Mouse (Mus musculus): ENCODE measurements at regions not wholly inside any gene's neighbourhood (a gene's known extent, or its start where the extent isn't known, plus 50 kb on each side); places are given as distances from the start of the nearest gene placed in this dataset.
A peak's percentile ranks its signal among the peaks of the same experiment; 100 is the strongest.

GRCm38 (mm10) chr6:49990522-49990858 lies 119.6 kb upstream of the Mpp6 start:
- no peak for DNase-seq (ENCODE audit: low spot score in 2 of 2)

- DNase-seq (ENCODE audit: low spot score in 2 of 2), result no peak
Observed at GRCm38 (mm10) chr6:49999365-49999764, 110.7 kb upstream of the Mpp6 start.

DNA sequence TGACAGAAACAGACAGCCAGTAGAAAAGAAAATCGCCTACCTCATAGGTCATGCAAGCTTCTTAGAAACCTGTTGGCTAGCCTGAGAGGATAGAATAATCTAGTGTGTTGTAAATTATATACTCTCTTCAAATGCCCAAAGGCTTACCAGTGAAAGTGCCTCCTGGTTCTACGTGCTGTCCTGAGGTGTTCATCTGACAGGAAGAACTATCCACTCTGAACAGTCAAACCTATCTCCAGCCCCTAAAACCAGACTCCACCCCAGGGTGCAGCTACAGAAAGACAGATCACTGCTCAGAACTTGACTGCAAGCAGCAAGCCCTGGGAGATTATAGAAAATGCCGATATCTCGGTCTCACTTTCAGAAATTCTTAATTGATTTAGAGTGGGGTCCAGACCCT lies 102.0 kb upstream of the Mpp6 start:
- DNase-seq (ENCODE audit: low spot score in 2 of 2), result no peak

DNA sequence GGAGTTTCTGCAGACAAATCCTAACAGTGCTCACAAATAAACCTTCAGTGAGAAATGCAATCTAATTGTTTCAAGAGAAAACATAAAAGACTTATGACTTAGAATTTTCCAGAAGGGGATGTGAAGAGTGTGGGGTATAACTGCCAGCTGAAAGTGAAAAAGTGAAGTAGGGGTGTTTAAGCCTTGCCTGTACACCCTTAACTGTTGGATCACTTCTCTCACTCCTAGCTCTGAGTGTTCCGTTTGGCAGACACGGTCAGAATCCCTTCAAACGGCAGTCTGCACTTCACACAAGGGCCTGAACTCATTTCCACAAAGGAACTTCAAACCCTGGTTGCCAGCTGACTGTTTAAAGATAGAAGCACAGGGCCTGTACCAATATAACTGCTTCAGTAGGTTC lies 101.2 kb upstream of the Mpp6 start:
- DNase-seq (ENCODE audit: low spot score in 2 of 2), result no peak

DNA sequence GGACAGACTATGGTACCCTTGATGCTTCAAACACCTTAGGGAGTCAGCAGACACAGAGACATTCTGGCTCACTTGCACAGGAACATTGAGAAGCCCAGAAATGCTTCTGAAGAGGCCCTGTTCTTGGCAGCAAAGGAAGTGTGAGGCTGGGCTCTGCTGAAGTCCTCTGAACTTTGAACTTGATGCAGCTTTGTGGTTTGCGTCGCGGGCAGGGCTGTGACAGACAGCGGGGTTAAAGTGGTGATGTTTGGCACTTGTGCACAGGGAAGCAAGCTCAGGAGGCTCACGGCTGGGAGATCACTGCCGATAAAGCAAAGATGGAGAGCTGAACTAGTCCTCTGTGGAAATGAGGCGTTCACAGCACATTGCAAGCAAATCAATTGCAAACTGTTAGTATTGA lies 100.7 kb upstream of the Mpp6 start:
- DNase-seq (ENCODE audit: low spot score in 2 of 2), result no peak

- no peak for DNase-seq (ENCODE audit: low spot score in 2 of 2)
Observed at GRCm38 (mm10) chr6:50009856-50010255, 100.2 kb upstream of the Mpp6 start.

DNA sequence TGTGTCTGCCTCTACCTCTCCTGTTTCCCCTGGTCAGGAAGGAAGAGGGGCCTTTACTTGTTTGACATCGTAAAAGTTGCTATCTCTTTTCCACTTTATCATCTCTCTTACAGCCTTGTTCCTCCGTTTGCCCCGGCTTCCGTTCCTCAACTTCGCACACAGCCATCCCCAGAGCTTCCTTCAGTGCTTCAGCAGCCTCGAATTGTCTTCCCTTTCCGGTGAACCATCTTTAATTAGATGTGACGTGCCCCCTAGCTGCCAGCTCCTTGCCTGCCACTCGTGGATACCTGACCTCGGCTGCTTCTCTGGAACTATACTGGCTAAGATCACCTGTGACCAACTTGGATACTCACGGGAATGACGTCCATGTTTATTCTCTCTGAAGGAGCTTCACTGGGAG lies 99.0 kb upstream of the Mpp6 start:
- DNase-seq (ENCODE audit: low spot score in 2 of 2), result no peak

DNA sequence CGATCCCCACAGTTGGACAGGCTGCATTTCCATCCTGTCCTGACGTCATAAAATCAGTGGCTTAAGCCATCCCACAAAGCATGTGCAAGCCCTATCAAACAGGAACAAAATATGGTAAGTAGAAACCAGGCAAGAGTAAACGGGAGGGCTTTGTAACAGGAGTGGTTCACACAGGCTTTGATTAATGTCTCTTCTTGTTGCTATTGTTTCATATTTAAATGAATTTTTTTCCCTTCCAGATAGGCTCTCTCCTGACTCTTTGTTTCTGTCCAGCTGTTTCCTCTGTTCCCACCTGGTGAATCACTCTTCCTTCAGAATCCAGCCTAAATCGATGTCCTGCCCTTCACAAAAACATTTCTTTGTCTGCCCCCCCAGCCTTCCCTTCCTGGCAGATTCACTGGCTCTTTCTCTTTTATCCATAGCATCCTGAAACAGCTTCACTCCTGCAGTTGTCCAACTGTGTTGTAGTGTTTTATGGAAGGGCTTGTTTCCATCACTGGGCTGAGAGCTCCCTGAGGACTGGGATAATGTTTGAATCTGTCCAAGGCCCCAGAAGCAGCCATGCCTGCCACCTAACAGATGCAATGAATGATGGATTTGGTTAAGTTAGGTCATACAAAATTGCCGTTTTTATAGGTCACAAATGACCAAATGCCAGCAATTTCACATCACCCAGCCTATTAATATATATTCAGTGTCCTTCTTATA lies 98.1 kb upstream of the Mpp6 start:
- DNase-seq (ENCODE audit: low spot score in 2 of 2), result no peak

- no peak for DNase-seq (ENCODE audit: low spot score in 2 of 2)
Observed at GRCm38 (mm10) chr6:50013067-50013466, 97.0 kb upstream of the Mpp6 start.

DNA sequence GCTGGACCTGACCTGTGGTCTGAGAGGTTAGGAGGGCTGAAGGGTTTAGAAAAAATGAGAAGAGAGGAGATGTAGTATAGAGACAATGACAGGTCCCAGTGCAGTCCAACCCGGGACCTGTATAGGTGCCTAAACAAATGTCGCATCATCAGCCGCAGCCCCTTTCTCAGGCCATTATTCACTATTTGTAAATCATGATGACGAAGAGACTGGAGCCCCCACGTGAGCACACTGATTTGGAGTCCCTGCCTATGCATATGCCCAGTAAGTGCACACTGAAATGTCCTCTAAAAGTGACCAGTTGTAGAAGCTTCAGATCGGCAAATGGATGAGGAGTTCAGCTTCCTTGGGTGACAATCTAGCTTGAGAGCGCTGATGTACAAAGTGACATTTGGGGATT lies 96.2 kb upstream of the Mpp6 start:
- no peak for DNase-seq (ENCODE audit: low spot score in 2 of 2)

DNA sequence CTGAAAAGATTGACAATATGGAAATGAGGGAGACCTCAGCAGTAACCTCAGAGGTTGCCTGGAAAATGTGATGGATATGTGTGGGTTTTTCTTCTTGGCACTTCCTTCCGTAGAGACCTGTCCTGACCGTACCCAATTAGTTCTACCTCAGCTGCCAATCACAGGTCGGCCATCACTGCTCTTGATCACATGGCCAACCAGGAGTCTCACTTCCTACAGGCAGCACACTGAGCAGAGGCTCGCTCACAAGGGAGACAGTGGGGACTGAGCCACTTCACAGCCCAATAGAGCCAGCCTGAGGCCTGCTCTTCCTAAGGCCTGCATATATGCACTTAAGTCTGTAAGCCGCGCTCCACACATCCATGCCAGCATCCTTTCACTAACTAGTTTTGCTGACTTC lies 82.1 kb upstream of the Mpp6 start:
- no peak for DNase-seq (ENCODE audit: low spot score in 2 of 2)

- no peak for DNase-seq (ENCODE audit: low spot score in 2 of 2)
Observed at GRCm38 (mm10) chr6:50029895-50030515, 80.0 kb upstream of the Mpp6 start.

GRCm38 (mm10) chr6:50031356-50031755 lies 78.7 kb upstream of the Mpp6 start:
- DNase-seq (ENCODE audit: low spot score in 2 of 2), result no peak

GRCm38 (mm10) chr6:50032894-50033595 lies 77.0 kb upstream of the Mpp6 start:
- no peak for DNase-seq (ENCODE audit: low spot score in 2 of 2)

DNA sequence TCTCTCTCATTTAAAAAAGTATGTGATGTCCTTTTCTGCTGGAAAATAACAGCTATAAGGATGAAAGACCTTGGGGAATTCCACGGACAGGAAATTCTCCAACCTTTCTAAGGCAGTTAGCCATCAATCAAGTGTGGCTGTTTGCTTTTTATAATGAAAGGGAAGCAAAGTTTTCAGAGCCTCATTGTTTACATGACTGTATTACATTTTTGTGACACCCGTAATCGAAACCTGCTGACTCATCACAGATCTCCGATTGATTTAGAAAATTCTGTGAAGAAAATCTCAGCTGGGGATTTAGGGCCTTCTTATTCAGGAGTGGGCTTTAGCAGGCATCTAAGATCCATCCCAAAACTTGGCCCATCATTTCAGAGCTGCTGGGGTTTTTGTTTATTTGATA lies 72.4 kb upstream of the Mpp6 start:
- no peak for DNase-seq (ENCODE audit: low spot score in 2 of 2)

DNA sequence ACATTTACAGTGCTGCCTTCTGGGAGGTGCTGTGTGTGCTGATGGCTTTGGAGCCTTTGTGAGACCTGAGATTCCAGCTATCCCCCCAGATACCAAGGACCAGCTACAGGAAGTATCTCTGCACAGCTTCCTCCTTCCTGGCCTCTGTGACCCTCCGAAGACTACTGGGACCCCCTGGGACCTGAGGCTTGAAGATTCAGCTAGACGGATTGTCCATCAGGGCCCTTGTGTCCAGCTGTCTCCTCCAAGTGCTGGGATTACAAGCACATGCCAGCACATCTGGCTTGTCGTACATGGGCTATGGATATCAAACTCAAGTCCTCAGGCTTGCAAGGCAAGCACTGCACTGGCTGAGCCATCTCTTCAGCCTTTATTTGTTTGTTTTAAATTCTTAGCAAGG lies 71.7 kb upstream of the Mpp6 start:
- no peak for DNase-seq (ENCODE audit: low spot score in 2 of 2)

DNA sequence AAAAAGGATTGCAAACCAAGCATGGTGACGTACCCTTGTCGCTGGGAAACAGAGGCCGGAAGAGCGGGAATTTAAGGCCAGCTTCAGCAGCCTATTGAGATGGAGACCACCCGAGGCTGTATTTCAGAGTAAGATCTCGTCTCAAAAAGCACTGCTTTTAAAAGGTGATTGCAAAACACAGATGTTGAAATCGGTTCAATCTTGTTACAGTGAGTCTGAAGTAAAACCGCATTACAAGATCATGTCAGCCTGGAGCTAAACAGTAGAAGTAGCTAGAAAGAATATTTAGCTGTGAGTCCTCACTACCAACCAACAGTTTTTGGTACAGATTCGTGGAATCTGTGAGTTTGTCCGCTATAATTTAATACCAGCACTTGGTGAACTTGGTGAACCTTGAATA lies 69.0 kb upstream of the Mpp6 start:
- DNase-seq (ENCODE audit: low spot score in 2 of 2), result no peak

DNA sequence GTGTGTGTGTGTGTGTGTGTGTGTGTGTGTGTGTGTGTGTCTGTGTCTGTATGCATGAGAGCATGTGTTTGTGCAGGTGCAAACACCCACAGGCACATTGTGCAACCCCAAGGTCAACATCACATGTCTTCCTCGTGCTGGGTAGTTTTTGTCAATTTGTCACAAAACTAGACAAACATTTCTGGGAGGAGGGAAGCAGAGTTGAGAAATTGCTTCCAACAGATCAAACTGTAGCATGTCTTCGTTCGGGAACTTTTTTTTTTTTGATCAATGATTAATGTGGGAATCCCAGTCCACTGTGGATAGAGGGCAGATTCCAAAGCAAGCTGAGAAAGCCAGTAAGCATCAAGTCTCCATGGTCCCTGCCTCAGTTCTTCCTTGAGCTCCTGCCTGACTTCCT lies 67.9 kb upstream of the Mpp6 start:
- DNase-seq (ENCODE audit: low spot score in 2 of 2), result no peak

DNA sequence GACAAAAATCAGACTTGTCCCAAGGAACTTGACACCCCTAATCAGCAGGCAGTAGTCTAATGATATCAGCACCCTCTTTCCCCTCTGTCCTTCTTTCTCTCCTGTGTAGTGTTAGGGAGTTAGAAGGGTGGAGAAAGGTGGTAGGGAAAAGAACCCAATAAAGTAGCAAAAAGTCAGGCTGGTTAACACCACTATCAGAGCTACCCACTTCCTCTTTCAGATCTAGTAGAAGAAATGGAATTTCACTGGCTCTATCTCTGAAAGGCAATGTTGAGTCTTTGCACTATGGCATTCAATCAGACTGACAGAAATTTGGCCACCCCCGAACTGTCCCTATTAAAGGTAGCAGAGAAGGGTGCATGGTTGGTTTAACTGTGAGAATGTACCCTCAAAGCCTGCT lies 65.9 kb upstream of the Mpp6 start:
- no peak for DNase-seq (ENCODE audit: low spot score in 2 of 2)

GRCm38 (mm10) chr6:50046721-50047120 lies 63.3 kb upstream of the Mpp6 start:
- DNase-seq (ENCODE audit: low spot score in 2 of 2), result no peak

DNA sequence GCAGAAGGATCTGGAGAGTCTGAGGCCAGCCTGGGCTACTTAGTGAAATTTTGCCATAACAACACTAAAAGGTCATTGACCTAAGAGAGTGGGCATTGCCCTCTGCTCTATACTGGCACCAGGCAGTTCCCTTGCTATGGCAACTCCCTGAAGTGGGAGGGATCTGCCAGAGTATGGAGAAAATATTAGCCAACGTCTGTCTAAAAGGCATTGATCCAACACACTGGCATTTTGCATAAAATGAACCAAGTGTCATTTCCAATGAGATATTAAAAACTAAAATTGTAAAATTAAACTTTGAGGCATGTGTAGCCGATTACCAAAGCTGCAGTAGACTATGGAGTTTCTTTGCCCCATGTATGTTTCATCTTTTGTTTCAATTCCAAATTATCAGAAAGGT lies 57.6 kb upstream of the Mpp6 start:
- no peak for DNase-seq (ENCODE audit: low spot score in 2 of 2)

DNA sequence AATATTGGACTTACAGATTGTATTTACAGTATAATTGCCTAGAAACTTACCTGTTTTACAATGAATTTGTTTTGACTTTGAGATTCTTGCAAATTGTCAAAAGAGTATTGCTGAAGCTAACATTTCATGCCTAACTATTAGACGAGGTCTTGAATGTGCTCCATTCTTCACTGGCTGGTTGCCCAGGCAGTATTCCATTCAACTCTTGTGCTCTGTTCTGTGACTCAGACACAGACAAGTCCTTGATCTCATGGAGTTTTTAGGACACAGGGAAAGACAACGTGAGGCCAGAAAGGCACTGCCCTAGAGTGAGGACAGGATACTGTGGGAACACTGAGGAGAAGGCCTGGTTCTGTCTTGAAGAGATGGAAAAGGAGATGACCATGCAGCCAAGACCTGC lies 57.0 kb upstream of the Mpp6 start:
- peak in 1 of 2 experiments; percentile 23 for DNase-seq (ENCODE audit: low spot score in 2 of 2)

DNA sequence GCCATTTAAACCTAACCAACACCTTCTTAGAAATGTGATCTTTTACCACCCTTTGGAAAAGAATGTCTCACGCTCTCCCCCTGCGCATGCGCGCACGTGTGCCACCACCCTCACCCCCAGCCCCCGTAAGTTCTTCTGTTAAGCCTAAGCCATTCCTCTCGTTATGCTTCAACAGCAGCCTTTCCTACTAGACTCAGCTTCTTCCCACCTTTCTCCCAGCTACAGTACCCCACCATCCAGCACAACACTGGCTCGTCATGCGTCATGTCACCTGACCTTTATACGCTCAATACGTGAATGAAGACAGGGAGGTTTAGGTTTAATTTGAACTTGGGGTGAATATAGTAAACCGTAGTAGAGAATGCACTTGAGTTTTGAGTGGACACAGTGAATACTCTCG lies 55.8 kb upstream of the Mpp6 start:
- no peak for DNase-seq (ENCODE audit: low spot score in 2 of 2)
